ENCODE assay signal across 25 mouse cellular contexts in genomic region chr2:112900747-112901146, GRCm38 (mm10).
"Had no signal": no experiment of that assay in that cellular context is flagged by ENCODE, and none has a peak within 500 bp of the region (broad histone marks: within the 10 kb centered on the region; RNA-seq: fewer than 3 reads in every experiment).

No protein-coding gene starts in this region.

- H3K9me3 ChIP-seq: heart, embryonic 13.5 days; heart, embryonic 15.5 days; hindbrain, embryonic 13.5 days; hindbrain, embryonic 15.5 days; kidney, embryonic 15.5 days; limb, embryonic 13.5 days; limb, embryonic 15.5 days had no signal

- H3K4me2 ChIP-seq: heart, embryonic 11.5 days; heart, embryonic 13.5 days; heart, embryonic 15.5 days; hindbrain, embryonic 13.5 days; hindbrain, embryonic 15.5 days; kidney, embryonic 15.5 days; limb, embryonic 13.5 days; limb, embryonic 15.5 days had no signal

- H3K27ac ChIP-seq: heart, adult 2 months; heart, embryonic 13.5 days; heart, embryonic 15.5 days; hindbrain, embryonic 13.5 days; hindbrain, embryonic 15.5 days; hindbrain, postnatal 0 days; kidney, embryonic 15.5 days; kidney, postnatal 0 days; limb, embryonic 13.5 days; limb, embryonic 15.5 days had no signal

- H3K9ac ChIP-seq: forebrain, postnatal 0 days; heart, embryonic 13.5 days; heart, embryonic 15.5 days; hindbrain, embryonic 13.5 days; hindbrain, embryonic 15.5 days; kidney, embryonic 15.5 days; limb, embryonic 13.5 days; limb, embryonic 15.5 days had no signal

- H3K36me3 ChIP-seq: heart, embryonic 13.5 days; heart, embryonic 15.5 days; hindbrain, embryonic 13.5 days; hindbrain, embryonic 15.5 days; kidney, embryonic 15.5 days; limb, embryonic 13.5 days; limb, embryonic 15.5 days had no signal

- H3K4me1 ChIP-seq: hindbrain, embryonic 13.5 days; hindbrain, embryonic 15.5 days; kidney, embryonic 15.5 days; limb, embryonic 13.5 days; limb, embryonic 15.5 days had no signal

- H3K27me3 ChIP-seq: heart, embryonic 13.5 days; heart, embryonic 15.5 days; hindbrain, embryonic 13.5 days; hindbrain, embryonic 15.5 days; kidney, embryonic 15.5 days; limb, embryonic 13.5 days; limb, embryonic 15.5 days had no signal

- ATAC-seq: forebrain, postnatal 0 days; hindbrain, postnatal 0 days; intestine, embryonic 16.5 days had no signal

- H3K4me3 ChIP-seq: heart, adult 2 months; heart, embryonic 13.5 days; heart, embryonic 15.5 days; hindbrain, embryonic 13.5 days; hindbrain, embryonic 15.5 days; kidney, embryonic 15.5 days; limb, embryonic 13.5 days; limb, embryonic 15.5 days had no signal

- DNase-seq: forebrain, postnatal 0 days; gastrocnemius, postnatal 14 days; gastrocnemius, postnatal 36 days; heart, adult 2 months; heart, postnatal 14 days; heart, postnatal 36 days; kidney, adult 11 months; kidney, adult 2 months; kidney, adult 9 months; kidney, postnatal 14 days; kidney, postnatal 36 days; layer of hippocampus, adult 9-11 months; layer of hippocampus, postnatal 36 days; left cerebral cortex, postnatal 4 days had no signal
